Mouse (Mus musculus) ES-E14 (cell line): ENCODE measurements around the gene Smoc1. TPM values are rescaled to one million over a fixed set of nuclear protein-coding genes. Genes with fewer than 3 reads are reported as not detected.

Experiments used
- DNase-seq: peaks from one replicate; pipeline ENCODE4 v3.0.0-alpha.2; 2013; ENCODE audit warnings: low read depth, low spot score
- H3K27ac ChIP-seq: 2 replicates; pipeline ENCODE4 v1.5.1; 2012; ENCODE audit warnings: low read depth, mild to moderate bottlenecking, low read length, moderate library complexity, mixed read lengths; ENCODE audit not compliant: poor library complexity, insufficient read depth, severe bottlenecking
- H3K36me3 ChIP-seq: 2 replicates; pipeline ENCODE4 v1.6.1; 2012; ENCODE audit warnings: mild to moderate bottlenecking, low read length, moderate library complexity, mixed read lengths; ENCODE audit not compliant: control insufficient read depth, poor library complexity, insufficient read depth, severe bottlenecking
- H3K4me1 ChIP-seq, 2 experiments: fragments of 150-350 bp in 1 of 2; sonication (generic) in 1 of 2; 2 replicates each; pipeline ENCODE4 v1.6.1; 2012; ENCODE audit warnings: low read length in 2 of 2, mild to moderate bottlenecking in 1 of 2, mixed read lengths in 1 of 2; ENCODE audit not compliant: control insufficient read depth in 2 of 2, insufficient read depth in 2 of 2, poor library complexity in 1 of 2
- H3K4me3 ChIP-seq, 2 experiments: fragments of 150-350 bp in 1 of 2; sonication (generic) in 1 of 2; 2 replicates each; pipeline ENCODE4 v1.5.1; 2012; ENCODE audit warnings: low read length in 2 of 2, low read depth in 1 of 2, mild to moderate bottlenecking in 1 of 2, mixed read lengths in 1 of 2; ENCODE audit not compliant: insufficient read depth in 1 of 2, poor library complexity in 1 of 2, severe bottlenecking in 1 of 2
- H3K9ac ChIP-seq: 2 replicates; pipeline ENCODE4 v1.6.1; 2012; ENCODE audit warnings: low read depth, mild to moderate bottlenecking, low read length, mixed read lengths; ENCODE audit not compliant: poor library complexity, insufficient read depth, severe bottlenecking
- H3K9me3 ChIP-seq: fragments of 150-350 bp; sonication (generic); 2 replicates; pipeline ENCODE4 v1.6.1; 2012; ENCODE audit warnings: low read depth, mild to moderate bottlenecking, low read length; ENCODE audit not compliant: control insufficient read depth, insufficient read depth
- CHD2 ChIP-seq: IDR thresholded peaks from 2 replicates; pipeline ENCODE4 v1.6.1; 2014; ENCODE audit warnings: mild to moderate bottlenecking, low read depth, low read length, inconsistent platforms
- HCFC1 ChIP-seq: IDR thresholded peaks from 2 replicates; pipeline ENCODE4 v1.6.1; 2012; ENCODE audit warnings: low read length, inconsistent platforms, borderline replicate concordance; ENCODE audit not compliant: insufficient read depth
- MAFK ChIP-seq: IDR thresholded peaks from 2 replicates; pipeline ENCODE4 v1.6.1; 2014; ENCODE audit warnings: mild to moderate bottlenecking, low read depth, low read length, inconsistent platforms; ENCODE audit not compliant: insufficient read depth
- ZC3H11A ChIP-seq: IDR thresholded peaks from 2 replicates; pipeline ENCODE4 v1.6.1; 2012; ENCODE audit warnings: low read depth, mild to moderate bottlenecking, inconsistent platforms, low read length, borderline replicate concordance
- ZNF384 ChIP-seq: IDR thresholded peaks from 2 replicates; pipeline ENCODE4 v1.6.1; 2012; ENCODE audit warnings: low read depth, low read length, inconsistent platforms
- in situ Hi-C, 2 experiments: fragments of 600-800 bp; cut with MboI; formaldehyde crosslinking; loops; one replicate each; pipeline ENCODE4 v1.15.1; 2025; ENCODE audit warnings: low sequenced_read_pairs in 2 of 2, inconsistent platforms in 1 of 2; ENCODE audit not compliant: unreplicated experiment in 2 of 2
- total RNA-seq: library from RNA; depleted of rRNA; stranded (reverse); fragments of 300-350 nt; gene quantifications from 2 replicates; pipeline ENCODE4 v1.2.3, GENCODE M21; 2012

Smoc1 gene
- total RNA-seq, 1 experiment: 15.3 TPM

DNA sequence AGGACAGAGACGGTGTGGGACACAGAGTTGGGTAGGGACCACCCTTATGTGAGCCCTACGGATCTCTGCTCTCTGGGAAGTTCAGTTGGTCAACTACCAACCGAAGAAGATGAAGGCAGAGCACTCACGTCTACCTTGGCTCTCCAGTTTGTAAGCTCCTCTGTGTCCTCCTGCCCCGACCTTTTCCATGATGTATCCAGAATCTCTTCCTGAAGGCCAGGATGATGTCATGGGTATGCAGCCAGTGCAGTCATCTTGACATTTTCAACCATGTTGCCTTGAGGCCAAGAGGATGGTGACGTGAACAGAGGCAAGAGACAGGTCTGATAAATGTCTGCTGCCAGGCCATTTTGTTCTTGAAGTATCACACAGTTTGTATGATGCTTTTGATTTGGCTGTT lies 111.6 kb downstream of the Smoc1 start:
- H3K4me3 ChIP-seq: no peak overlapping the region
- in situ Hi-C loops: no loop called here
- peaks cover 3% of the 10 kb centered on the region; the same call in 1 of the 2 replicates for H3K36me3 ChIP-seq
- no peak overlapping the region for H3K27ac ChIP-seq
- H3K9ac ChIP-seq: no peak overlapping the region
- no peaks in the 10 kb centered on the region for H3K9me3 ChIP-seq
- no peaks in the 10 kb centered on the region; a peak in 1 of 4 replicates for H3K4me1 ChIP-seq
- no peak for DNase-seq
- TF ChIP-seq MAFK (no peak), HCFC1 (no peak), ZNF384 (no peak), ZC3H11A (no peak), CHD2 (no peak)

- TF ChIP-seq ZNF384 (no peak), HCFC1 (no peak), ZC3H11A (no peak), CHD2 (no peak), MAFK (no peak)
- H3K9me3 ChIP-seq: no peaks in the 10 kb centered on the region
- H3K9ac ChIP-seq: no peak overlapping the region
- no peaks in the 10 kb centered on the region for H3K4me1 ChIP-seq
- no peak for DNase-seq
- H3K36me3 ChIP-seq: peaks cover 3% of the 10 kb centered on the region; the same call in 1 of the 2 replicates
- no peak overlapping the region for H3K4me3 ChIP-seq
- in situ Hi-C loops: no loop called here
- no peak overlapping the region for H3K27ac ChIP-seq
These were observed 112.9 kb downstream of the Smoc1 start for GRCm38 (mm10) chr12:81139463-81139862.

- H3K4me1 ChIP-seq: no peaks in the 10 kb centered on the region
These were observed 114.2 kb downstream of the Smoc1 start for GRCm38 (mm10) chr12:81140594-81141328.

DNA sequence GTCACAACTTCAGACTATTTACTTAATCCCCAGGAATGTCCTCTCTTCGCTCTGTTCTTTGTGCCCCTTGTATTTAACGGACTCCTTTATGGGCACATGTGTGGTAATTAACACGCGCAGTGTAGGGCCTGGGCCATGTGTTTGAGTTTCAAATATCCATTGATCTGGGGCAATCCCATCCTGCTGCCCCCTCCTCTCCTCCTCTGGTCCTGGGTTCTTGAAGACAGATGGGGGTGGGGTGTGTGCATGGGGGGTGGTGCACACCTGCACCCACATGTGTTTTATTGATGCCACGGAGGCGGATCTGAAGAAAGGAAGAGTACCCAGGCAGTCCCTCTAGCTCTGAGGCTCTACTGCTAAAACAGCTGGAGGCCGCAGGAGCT lies 114.7 kb downstream of the Smoc1 start:
- in situ Hi-C loops: no loop called here

More at GRCm38 (mm10) chr12:81140594-81141328, 114.2 kb downstream of the Smoc1 start:
- no peak for DNase-seq
- H3K36me3 ChIP-seq: peaks cover 3% of the 10 kb centered on the region; the same call in 1 of the 2 replicates
- no peak overlapping the region for H3K4me3 ChIP-seq
- no peak overlapping the region for H3K9ac ChIP-seq
- H3K27ac ChIP-seq: no peak overlapping the region
- in situ Hi-C loops: no loop called here
- TF ChIP-seq MAFK: no peak
- no peak for TF ChIP-seq HCFC1
- no peak for TF ChIP-seq ZC3H11A
- no peak for TF ChIP-seq CHD2
- no peak for TF ChIP-seq ZNF384
- no peaks in the 10 kb centered on the region for H3K9me3 ChIP-seq

DNA sequence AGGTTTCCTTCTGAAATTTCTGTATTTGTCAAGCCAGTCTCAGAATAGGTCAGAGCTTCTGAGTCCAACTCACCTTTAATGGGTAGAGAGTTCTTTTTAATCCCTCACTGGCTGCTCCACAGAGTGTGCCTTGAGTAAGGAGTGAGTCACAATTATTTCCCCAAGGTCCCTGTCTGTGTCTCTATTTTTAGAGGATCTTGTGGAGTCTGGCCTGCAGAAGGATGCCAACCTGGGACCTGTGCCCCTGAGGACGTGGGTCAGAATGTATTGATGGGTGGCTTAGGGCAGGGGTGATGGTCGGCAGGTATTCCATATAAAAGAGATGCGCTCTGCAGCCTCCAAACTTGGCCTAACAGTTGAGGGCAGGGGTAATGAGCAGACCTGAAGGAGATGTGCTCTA lies 115.6 kb downstream of the Smoc1 start:
- in situ Hi-C loops: no loop called here
- Histone ChIP-seq H3K9ac (no peak overlapping the region), H3K4me3 (no peak overlapping the region), H3K27ac (no peak overlapping the region), H3K9me3 (no peaks in the 10 kb centered on the region), H3K4me1 (no peaks in the 10 kb centered on the region), H3K36me3 (peaks cover 3% of the 10 kb centered on the region; the same call in 1 of the 2 replicates)
- TF ChIP-seq ZC3H11A: no peak
- no peak for TF ChIP-seq MAFK
- TF ChIP-seq CHD2: no peak
- TF ChIP-seq HCFC1: no peak
- TF ChIP-seq ZNF384: no peak
- no peak for DNase-seq

More for the DNA sequence above, 114.7 kb downstream of the Smoc1 start:
- peaks cover 3% of the 10 kb centered on the region; the same call in 1 of the 2 replicates for H3K36me3 ChIP-seq
- TF ChIP-seq CHD2 (no peak), ZC3H11A (no peak), MAFK (no peak), ZNF384 (no peak), HCFC1 (no peak)
- no peaks in the 10 kb centered on the region for H3K9me3 ChIP-seq
- DNase-seq: no peak
- H3K4me3 ChIP-seq: no peak overlapping the region
- H3K4me1 ChIP-seq: no peaks in the 10 kb centered on the region
- H3K27ac ChIP-seq: no peak overlapping the region
- no peak overlapping the region for H3K9ac ChIP-seq
